Mouse (Mus musculus) lung, postnatal 4 days (tissue): ENCODE results near the gene Nudt16l1.

Source experiments
- DNase-seq, 2 experiments: peaks; one replicate each; pipeline ENCODE4 v3.0.0; 2021

Gene Nudt16l1

DNA sequence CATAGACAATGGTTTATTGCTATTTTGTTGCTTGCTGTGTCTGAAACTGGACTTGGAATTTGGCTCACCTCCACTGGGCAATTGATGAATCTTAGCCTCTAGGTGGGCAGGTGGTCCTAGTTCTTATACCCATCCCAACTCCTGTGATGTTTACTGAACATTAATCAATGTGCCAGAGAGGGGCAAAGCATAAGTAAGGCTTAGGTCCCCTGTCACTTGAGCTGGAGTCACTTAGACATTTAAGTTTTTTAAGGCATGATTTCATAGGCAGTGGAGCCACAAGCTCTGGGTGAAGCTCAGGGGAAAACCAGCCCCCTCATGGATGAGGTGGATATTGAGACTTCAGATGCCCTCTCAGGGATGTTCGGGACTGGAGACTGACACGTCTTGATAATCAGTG lies at the start of gene Nudt16l1:
TSS of gene Nudt16l1 (plus strand) at position 301 of the 400 bp plus-strand sequence.
- DNase-seq: no peak

DNA sequence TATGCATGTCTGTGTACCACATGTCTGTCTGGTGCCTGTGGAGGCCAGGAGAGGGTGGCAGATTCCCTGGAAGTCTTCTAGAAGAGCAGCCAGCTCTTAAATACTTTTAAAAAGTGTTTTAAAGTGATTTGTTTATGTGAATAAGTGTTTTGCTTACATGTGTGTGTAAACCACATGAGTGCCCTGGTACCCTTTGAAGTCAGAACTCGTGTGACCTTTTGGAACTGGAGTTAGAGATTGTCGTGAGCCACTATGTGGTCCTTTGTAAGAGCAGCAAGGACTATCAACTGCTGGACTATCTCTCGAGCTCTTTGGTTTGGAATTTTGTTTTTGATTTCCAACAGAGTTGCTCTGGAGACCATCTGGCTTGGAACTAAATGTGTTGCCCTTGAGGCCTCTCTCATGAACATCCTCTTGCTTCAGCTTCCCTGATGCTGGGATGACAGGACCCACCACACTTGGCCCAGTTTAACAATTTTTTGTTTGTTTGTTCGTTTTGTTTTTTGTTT lies 48.3 kb upstream of the Nudt16l1 start:
- DNase-seq: peak in 1 of 2 experiments; percentile 23

DNA sequence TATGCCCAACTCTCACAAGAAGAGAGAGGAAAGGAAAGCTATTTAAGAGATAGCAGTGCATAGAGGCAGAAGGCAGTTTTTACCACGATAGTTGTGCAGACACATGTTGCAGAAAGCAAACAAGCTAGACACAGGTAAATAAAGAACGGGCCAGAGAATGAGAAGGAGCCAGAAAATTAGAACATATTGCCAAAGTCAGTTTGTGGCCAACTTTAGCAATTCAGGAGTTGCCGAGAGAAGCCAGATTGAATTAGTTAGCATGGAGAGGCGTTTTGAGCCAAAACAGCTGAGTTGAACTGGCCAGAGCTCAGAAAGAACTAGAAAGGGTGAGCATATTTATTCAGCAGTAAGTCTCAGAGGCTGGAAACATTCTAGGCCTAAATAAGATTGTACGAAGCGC lies 46.4 kb upstream of the Nudt16l1 start:
- peak in 1 of 2 experiments; percentile 10 for DNase-seq

DNA sequence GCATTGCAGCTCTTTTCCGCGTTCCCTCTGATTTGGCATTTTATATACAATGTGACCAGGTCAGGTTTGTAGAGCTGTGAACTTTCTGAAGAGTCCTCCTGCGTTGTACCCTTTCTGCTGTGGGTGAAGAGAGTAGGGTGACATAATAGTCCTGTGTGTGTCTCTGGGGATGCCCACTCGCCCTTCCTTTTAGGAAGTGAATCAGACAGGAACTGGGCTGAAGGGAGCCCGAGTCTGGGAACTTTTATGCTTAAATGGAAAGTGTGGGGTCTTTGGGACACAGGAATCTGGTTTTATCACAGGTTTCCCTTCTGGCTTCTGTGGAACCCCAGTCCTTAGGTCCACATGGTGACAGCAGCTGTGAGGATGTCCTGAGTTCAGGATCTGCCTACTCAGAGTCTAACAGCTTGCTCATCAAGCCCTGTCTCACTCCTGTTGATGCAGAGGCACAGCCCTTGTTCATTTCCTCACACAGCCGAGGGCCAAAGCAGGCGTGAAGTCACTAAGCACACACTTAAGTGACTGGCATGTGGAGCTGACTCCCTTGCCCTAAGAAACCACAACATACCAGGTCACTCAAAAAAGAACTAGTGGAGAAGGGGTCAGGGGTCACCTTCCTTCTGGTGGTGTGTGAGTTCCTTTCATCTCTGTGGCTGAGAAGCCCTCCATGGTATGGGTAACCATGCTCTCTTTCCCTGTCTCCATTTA lies 44.2 kb upstream of the Nudt16l1 start:
- DNase-seq: peak in 1 of 2 experiments; percentile 68

DNA sequence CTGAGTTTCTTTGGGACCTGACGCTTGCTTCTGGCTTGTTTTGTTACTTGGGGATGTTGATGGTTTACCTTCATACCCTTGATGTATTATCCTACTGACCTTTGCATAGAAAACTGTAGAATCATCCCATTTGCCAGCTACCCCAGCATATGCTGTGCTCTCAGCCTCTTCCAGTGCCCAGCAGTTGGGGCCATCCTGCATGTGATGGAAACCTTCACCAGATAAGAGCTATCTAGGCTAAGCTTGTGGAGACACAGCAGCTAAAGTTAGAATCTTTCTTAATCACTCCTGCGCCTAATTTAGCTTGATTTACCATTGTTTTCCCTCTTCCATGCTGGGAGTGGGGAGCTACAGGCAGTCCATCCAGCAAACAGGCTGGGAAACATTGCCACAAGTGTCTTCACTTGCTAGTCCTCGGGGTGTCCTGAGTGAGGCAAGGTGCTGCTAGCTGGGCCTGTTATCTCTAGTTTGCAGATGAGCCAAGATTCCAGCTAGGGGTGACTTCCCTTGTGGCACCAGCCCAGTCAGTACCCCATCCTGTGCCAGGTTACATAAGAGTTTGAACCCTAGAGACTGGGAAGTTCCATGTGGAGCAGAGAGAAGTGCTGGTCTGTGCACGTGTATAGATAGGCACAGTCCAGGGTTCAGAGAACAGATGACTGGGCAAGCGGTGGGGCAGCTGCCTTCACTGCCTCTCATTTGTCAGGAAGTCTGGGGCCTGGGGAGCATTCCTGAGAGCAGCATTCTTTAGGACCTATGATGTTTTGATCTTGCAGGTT lies 42.1 kb upstream of the Nudt16l1 start:
- DNase-seq: no peak

DNA sequence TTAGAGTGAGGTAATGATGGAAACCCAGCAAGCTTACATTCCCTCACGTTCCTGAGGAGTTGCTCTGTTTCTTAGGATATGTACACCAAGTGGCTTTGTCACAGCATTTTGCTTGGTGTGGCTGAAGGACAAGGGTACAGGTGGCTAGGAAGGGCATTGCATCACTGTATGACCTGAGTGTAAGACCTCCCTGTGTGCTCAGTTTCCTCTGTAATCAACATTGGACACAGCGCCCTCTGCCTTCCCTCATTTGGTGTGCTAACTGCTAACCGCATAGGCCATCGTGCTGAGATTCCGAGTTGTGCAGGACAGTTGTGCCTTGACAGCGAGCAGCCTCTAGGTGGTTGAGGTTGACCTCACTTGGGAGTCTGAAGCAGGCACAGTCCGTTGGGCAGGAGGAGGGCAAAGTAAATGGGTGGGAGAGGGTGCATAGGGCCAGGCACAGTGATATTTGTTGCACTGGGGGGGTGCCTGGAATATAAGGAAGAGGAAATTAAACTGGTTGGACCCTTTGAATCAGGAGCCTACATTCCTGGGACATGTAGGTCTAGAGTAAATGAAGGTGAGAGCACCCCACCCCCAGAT lies 41.3 kb upstream of the Nudt16l1 start:
- no peak for DNase-seq

DNA sequence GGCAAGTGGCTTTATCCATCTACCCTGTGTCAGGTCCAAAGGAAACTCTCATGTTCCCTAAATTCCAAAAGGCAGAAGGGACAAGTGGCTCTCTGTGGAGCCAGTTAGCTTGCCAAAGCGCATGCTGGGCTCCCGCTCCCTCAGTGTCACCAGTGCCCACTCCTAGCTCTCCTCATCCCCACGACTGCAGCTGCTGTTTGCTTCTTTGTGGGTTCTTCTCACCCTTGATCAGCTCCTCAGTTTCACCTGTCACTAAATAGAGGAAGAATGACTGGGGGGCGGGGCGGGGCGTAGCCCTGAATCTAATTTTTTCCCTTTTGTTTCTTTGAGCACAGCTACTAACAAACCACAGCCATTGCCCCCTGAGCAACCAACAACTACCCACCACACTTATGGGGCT lies 39.7 kb upstream of the Nudt16l1 start:
- DNase-seq: no peak

DNA sequence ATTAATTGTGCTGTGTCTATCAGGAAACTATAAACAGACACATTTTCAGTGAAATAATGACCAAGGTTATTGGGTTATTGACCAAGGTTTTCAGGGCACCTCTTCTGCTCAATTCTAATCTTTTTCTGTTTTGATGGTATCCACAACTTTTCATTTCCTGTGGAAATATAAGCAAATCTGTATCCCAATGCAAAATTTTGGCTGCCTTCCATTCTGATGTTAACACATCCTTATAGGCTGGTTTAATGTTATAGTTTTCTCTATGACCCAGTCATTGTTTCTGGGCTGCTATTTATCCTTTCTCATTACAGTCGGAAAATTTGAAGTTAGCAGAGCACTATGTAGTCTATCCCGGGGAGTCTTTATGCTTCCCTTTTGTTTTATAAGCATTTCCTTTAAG lies 38.9 kb upstream of the Nudt16l1 start:
- no peak for DNase-seq

DNA sequence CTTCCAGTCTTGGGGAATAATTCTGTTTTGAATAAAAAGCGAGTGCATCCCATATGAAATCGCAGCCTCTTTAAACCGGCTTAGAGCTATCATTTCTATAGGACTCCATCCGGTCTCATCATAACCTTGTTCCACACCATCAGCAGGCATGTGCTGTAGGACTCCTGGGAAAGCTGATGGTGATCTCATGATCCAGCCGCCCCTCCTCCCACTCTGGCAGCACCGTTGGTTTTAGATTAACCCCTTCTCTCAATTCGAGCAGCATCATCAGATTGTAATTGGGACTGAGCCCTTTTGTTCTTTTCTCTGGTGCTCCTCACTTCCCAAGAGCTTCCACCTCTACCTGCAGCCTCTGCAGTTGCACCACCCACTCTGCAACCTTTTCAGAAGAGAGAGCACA lies 37.4 kb upstream of the Nudt16l1 start:
- no peak for DNase-seq

DNA sequence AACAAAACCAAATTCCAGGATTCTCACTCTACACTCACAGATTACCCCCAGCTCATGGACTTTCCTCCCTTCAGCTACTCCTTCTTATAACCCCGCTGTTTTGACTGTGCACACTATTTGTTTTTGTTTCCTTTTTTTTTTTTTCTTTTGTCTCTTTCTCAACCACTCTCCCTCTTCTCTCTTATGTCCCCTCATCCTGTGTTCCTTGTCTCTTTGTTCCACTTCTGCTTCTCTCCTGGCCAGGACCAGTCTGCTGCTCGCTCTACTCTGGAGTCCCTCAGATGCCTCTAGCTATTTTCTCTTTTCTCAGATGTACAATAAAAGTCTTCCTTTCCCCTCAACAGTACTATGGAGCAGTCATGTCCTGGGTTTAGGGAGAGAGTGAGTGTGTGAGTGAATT lies 36.2 kb upstream of the Nudt16l1 start:
- no peak for DNase-seq

DNA sequence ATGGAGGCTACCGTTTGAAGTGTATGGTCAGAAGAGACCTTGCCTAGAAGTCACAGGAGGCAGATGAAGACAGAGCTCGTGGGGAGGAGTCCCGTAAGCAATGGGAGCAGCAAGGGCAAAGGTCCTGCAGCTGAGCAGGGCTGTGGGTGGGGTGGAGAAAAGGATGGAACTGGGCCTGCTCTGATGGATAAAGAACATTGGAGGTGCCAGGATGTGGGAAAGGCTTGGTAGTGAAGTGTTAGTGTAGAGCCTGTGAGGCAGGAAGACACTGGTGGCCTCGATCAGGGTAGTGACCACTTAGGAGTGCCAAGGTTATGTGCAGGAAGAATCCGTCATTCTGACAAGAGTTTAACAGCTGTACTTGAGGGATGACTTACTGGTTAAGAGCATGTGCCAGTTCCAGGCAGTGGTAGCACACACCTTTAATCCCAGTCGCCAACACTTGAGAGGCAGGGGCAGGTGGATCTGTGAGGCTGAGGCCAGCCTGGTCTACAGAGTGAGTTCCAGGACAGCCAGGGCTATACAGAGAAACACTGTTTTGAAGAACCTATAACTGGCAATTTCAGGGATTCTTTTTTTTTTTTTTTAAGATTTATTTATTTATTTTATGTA lies 35.0 kb upstream of the Nudt16l1 start:
- DNase-seq: no peak

DNA sequence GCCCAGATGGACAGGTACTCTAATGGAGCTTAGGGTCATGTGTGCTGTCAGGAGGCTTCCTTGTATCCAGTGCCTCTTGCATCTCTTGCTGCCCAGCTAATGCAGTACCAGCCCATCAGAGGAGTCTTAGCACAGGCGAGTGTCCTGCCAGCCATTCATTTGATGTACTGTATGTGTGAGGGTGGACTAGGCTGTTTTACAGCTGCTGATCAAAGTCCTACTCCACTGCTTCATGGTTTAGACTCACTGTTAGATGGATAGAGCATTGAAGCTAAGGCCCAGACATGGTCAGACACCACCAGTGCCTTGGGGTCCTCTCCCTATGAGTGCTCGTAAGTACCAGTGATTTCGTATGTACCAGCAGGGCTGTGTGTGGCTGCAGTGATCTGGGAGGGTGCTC lies 33.7 kb upstream of the Nudt16l1 start:
- no peak for DNase-seq

DNA sequence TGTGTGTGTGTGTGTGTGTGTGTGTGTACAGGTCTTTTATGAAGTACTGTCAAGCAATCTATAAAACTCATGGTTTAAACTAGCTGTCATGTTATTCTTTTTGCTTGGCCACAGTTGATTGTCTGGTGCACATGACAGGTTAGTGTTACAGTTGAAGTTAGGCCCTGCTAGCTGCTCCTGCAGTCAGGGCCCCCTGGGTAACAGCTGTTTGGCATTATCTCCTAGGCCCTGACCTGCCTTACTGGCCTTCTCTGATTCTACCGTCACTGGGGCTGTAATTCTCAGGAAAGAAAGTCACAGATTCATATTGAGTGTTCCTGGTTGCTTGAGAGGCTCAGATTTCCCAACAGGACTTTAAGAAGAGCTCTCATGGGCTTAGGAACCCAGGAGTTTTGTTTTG lies 33.0 kb upstream of the Nudt16l1 start:
- no peak for DNase-seq

DNA sequence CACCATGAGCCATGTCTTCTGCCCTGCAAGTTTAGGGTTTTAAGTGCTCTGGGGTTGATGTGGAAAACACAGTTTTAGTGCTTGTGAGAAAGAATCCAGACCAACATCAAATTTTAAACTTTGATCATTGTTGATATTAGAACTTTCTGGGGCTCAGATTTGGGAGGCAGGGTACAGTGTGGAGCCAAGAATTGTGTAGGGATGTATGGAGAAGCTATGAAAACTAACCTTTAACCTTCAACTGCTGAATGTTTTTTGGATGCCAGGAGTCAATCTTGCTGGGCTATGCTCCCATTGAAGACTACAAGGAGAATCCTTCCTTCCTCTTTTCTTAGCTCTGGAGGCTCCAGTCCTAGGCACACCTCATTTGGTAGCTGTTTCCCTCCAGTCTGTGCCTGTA lies 32.0 kb upstream of the Nudt16l1 start:
- DNase-seq: no peak

DNA sequence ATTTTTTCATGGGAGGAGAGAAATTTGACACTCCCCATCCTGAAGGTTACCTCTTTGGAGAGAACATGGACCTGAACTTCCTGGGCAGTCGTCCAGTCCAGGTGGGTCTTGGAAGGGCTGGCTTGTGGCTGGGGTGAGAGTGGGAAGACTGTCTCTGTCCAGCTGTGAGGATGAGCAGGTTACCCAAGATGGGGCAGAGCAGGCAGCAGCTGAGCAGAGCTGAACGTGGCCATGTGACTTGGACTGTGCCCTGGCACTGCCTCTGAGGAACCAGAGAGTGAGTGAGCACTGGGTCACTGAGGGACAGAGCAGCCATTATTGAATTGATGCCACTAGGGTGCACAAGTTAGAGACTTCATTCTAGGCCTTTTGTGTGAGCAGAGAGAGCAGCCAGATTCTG lies 31.2 kb upstream of the Nudt16l1 start:
- DNase-seq: no peak

DNA sequence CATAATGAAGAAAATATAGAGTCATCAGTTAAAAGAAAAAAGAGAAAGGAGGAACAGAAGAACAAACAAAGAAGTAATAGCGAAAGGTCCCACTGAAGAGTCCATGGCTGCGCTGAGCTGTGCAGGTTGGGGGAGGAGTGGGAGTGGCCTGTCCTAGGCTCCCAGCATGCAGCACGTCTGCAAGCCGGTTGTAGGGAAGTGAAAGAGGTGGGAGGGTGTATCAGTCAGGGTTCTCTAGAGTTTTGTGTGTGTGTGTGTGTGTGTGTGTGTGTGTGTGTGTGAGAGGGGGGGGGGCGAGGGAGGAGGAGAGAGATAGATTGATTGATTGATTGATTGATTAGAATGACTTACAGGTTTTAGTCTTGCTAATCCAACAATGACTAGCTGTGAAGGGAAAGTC lies 30.6 kb upstream of the Nudt16l1 start:
- peak in 1 of 2 experiments; percentile 52 for DNase-seq

DNA sequence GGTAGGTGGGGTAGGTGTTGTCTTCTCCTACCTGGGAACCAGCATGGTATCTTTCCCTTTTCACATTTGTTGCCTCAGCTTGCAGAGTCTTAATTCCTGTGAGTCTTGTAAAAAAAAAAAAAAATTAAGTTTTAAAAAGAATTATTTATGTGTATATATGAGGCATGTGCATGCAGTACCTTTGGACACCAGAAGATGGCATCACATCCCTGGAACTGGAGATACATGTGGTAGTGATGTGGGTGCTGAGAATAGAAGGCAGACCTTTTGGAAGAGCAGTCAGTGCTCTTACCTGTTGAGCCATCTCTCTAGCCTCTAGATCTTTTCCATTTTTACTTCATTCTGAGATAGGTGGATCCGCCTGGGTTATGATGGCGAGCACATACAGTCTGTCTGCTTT lies 28.8 kb upstream of the Nudt16l1 start:
- DNase-seq: no peak

DNA sequence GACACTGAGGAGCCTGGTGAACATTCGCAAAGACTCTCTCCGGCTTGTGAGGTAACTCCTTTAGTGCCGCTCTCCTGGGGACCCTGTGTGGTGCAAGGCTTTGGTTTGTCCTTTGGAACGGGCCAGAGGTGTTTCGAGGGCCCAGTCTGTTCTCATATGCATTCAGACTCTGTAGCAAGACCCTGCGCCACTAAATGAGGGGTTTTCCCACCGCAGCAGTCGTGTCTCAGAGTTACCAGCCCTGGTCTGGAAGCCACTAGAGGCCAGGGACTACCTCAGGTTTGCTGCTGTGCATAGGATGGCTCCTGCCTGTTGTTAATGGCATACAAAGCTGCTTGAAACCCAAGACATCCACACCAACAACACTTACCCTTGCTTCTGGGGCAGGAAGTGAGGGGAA lies 27.8 kb upstream of the Nudt16l1 start:
- DNase-seq: no peak

DNA sequence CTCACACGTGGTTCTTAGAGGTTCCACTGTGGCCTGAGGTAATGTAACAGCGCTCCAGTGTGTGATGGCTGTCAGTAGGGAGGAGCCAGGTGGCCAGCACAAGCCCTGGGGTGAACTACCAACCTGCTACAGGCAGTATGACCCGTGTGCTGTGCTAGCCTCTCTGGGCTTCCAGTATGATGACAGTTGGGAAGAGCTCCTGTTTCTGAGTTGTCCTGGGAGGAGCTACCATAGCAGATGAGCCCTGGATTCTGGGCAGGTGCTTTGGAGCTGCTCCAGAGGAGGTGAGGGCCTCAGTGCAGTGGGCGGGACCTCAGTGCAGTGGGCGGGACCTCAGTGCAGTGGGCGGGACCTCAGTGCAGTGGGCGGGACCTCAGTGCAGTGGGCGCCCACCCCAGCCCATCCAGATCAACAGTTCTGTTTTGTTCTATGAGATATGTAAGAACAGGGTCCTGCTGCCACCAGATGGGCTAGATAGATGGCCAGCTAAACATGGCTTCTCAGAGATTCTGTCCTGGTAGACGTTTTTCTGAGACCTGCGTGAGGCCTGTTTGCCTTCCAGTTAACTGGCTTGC lies 26.4 kb upstream of the Nudt16l1 start:
- no peak for DNase-seq

DNA sequence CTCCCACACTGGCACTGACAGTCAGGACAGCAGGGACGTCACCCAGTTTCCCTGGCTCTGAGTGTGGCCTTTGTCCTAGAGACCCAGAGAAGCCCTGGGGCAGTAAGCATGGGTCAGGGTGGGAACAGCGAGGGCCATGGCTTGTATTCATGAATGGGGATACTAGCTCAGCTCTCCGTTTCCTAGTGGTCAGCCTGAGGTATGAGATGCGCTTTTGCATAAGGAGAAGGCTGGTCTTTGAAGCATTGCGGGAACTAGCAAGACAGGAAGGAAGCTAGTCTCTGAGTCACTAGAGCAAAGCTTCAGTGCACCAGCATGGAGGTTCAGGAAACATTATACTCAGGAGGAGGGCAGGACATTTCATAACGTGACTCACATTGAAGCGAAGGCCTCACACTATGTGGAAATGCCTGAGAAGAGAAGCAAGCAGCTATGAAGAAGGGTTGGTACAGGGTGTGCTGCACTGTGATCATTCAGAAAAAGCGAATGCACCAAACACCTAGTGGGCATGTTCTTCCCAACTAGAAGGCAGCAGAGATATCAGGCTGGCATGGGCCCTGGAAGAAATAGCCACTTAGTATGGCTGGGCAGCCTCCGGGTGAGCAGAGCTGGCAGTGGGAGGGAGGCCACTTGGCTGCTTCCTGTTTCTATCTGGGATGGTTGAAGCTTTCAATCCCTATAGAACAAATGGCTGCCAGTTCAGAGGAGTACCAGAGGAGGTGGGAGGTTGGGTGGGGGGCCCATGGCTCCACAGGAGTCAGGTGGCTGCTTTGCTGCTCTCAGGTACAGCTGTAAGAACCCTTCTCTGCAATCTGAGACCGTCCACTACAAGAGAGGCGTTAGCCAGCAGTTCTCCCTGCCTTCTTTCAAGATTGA lies 25.4 kb upstream of the Nudt16l1 start:
- DNase-seq: peak in 1 of 2 experiments; percentile 52

DNA sequence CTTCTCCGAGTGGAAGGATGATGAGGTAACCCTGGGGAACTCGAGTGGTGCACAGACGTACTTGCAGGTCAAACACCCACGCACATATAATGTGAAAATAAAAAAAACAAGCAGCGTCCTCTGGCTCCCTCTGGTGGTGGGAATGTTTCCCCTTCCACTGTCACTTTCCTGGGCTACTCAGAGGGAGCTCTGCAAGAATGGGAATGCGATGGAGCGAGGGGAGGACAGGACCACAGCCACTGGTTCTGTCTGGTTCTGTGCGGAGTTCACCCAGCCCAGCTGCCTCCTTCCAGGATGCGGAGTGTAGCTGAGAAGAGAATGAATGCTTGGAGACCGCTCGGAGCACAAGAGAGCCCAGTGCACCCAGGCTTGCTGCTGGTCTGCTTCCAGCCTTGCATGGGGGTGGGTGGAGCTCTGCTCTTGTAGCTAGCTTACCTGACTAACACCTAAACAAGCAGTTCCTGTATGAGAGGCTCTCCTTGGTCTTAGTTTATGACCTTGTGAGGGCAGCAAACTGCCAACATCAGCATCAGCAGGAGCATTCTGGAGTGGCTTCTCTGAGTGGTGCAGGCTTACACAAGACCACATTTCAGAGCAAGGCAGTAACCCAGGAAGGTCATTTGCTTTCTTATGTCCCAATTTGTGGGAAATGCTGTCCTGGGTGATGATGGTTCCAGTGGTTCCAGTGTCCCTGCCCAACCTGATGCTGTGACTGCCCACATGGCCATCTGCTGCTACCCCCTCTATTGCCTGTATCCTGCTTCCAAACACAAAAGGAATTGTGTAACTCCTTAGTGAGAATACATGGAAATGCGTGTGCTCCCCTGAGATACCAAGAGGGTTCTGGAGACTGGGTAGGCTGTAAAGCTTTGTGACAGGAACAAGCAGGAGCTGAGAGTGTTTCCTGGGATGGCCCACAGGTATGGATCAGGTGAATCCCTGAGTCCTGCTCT lies 24.5 kb upstream of the Nudt16l1 start:
- DNase-seq: peak; percentile 84 to 93
